Mouse (Mus musculus) mature B cell (primary cell): ENCODE data around the gene Dut.

ENCODE experiments used
- in situ Hi-C: fragments of 300-500 bp; cut with MboI; formaldehyde crosslinking; loops from 2 replicates; pipeline ENCODE4 v1.14.3; 2019

Gene Dut

DNA sequence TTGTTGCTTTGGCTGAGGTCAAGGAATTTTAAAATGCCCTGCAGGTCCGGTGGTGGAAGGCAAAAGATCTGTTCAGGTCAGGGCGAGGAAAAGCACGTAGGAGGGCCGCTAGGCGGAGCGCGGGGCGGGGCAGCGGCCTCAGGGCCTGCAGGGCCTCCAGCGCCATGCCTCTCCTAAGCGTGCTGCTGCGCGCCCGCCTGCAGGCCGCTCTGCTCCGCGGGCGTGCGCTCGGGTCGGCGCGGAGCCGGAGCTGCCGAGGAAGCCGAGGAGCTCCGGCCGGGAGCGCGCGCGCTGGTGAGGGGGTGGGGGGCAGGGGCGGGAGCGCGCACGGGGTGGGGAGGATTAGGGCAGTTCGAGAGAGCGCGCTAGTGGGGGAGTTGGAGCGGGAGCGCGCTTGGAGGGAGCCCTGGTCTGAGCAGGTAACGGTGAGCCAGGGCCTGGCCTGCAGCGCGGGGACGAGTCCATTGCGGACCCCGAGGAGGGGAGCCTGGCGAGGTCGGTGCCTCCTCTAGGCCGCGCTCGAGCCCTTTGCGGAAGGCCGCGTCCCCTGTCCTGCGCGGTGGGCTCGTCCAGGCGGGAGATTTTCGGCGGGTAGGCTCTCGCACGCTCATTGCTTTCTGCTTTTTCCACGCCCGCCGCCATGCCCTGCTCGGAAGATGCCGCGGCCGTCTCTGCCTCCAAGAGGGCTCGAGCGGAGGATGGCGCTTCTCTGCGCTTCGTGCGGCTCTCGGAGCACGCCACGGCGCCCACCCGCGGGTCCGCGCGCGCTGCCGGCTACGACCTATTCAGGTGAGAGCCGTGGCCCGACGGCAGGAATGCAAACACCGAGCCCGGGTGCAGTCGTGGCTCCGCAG, at the start of gene Dut:
Gene Dut (plus strand): TSS at position 83 of the 854 bp plus-strand sequence.
- in situ Hi-C loops: no loop called here

DNA sequence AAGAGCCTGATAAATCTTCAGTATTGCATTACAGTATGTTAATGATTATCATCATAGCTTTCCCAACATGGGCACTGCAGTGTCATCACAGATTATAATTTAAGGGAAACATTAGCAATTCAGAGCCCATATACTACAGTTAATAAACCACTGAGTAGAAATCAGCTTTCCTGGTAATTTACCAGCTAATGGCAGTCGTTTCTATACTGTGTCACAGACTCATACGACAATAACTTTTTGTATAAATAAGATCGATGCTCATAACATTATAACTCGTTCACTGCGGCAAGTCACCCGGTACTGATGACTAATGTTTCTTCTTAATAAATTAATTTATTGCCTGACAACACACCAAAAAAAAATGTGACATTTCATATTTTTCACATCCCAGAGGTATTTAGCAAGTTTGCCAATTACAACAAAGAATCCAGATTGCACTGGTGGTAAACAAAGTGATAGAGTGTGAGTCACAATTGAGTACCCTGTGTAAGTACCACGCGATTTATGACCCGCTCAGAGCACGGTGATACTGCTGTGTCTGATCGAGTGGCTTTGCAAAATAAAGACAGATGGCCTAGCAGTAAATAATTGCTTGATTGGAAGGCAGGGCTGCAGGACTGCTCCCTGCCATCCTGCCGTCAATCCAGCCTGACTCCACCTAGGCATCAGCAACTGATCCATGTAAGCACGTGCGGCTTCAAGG, 37.9 kb upstream of the Dut start:
- in situ Hi-C loops: no loop called here

DNA sequence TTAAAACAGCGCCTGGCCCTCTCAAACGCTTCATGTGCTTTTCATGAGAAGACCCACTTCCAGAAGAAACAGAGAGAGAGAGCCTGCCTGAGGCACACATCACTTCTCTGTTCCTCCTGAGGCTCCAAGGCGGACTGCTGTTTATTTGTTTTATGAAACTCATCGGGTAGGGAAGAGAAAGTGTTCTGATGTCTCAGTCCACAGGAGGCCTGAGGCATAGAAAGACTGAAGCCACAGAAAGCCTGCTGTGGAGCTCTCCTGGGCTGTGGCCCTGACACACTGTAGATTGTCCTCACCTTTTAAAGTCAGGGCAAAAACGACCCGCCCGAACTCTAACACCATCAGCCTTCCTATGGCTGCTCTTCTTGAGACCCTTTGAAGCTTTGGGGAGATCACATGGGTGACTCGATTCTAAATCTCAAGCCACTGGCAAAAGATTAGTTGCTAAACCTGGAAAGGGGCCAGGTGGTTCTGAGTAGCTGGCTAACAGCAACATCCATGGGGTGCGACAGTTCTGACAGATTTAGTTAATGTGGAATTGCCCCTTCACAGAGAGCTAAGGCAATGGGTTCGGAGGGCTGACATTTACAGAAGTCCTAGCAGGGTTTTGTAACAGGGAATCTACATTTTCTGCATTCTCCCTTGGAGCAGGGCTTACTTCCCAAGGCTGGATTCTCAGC, 35.0 kb upstream of the Dut start:
- in situ Hi-C loops: no loop called here

DNA sequence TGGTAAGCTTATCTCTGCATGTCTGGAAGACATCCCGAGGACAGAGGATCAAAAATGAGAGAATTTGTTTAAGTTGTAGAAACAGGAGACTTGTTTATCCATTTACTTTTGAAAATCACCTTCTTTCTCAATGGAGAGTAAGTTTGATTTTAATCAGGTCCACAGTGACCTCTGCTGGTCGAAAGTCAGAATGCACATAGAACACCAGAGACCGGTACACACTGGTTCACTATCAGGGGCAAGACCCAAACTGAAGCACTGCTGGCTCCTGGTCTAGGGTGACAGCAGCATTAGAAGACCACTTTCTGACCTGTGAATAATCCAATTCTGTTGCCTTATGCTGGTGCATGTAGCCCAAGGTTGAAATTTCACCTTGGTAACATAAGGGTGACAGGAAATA, 32.4 kb upstream of the Dut start:
- in situ Hi-C loops: no loop called here

DNA sequence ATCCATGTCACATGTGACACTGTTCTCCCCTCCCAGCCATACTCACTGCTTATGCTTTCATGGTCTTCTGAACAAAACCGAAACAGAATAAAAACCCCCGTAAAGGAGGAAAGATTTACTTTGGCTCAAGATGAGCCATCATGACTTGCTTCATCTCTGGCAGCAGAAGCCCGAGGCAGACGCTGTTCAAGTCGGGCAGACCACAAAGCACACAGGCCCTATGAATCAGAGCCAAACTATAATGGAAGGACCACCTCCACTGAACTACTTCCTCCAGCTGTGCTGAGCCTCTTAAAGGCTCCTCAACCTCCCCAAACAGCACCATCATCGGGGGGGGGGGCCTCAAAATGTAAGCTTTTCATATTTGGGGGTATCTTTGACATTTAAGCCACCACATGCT, 29.7 kb upstream of the Dut start:
- in situ Hi-C loops: no loop called here

DNA sequence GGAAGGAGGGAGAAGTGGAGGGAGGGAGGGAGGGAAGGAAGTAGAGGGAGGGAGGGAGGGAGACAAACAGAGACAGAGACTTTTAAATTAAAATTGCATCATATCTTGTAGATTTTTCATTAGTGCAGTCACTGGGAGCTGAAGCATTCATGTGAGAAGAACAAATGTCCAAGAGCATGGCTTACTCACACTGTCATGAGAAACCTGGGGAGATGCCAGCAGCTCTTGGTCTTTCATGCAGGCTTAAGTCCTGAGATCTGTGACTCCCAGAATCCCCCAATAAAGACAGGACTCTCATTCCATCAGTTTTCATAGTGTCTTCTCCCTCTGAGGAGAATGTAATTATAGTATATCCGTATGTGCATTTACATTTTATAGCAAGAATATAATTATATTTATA, 28.4 kb upstream of the Dut start:
- in situ Hi-C loops: no loop called here

DNA sequence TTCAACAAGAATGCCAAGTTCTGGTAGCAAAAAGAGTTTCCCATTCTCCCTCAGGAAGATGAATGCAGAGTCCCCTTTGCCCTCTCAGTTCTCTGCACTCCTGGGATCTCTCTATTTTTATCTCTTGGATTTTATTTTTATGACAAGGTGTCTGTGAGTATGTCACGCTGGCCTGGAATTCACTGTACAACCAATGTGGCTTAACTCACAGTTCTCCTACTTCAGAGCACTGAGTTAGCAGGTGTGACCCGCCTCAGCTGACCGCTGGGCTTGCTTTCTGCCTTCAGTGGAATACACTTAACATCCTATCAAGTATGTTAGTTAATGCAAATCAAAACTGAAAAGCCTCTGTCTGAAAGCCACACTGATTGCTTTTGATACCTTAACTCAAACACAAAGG, 27.7 kb upstream of the Dut start:
- in situ Hi-C loops: no loop called here

DNA sequence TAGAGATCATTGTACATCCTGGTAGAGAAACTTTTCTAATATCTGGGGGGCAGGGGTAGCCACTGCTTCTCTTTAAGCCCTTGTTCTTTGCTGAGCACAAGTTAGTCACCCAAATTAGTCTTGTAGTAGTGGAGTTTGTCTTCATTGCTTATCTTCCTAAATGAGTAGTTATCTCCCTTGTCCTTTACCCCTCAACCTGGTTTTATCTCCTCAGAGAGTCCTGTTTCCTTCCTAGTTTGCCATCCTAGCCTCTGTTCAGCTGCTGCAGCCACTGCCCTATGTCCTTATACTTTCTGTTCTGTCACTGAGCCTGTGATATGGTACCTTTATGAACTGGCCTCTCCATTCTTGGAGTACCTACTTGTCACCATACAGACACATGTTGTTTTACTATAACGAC, 25.3 kb upstream of the Dut start:
- in situ Hi-C loops: no loop called here

DNA sequence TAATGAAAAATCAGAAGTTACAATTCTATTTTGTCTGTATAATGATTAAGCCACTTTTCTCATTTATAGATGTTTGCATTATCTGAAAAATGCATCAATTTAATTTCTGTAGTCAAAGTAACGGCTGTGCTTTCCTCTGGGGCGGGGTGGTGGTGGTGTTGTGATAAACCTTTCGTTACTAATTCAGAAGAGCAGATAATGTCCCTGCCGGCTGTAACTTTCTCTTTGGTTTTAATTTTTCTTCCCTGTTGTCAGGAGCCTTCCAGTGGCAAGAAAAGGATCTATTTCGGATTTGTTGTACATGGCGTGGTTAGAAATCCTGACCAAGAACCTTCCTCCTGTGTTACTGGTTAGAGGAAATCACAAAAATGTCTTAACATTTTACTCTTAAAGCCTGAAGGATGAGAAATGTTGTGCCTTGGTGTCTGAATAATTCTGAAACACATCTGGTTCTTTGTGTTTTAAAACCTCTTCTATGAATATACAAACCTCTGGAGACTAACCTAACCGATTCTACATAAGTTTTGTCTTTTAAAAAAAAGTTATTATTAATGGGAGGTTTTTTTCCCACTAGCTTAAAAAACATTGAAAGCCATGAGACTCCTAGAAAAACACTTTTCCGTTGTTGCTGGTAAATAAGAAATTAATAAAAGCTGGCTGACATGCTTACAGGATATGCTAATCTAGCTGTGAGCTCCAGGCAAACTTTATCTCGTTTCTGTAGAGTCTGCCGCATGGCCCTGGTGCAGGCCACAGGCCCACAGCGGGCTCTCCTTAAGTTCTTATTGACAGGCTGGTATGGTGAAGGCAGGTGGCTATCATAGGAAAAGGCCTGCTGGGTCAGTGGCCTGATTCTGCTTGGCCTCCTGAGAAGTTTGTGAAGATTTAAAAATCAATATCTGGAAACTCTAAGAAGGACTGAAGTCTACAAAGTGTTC, 18.2 kb upstream of the Dut start:
- in situ Hi-C loops: no loop called here

DNA sequence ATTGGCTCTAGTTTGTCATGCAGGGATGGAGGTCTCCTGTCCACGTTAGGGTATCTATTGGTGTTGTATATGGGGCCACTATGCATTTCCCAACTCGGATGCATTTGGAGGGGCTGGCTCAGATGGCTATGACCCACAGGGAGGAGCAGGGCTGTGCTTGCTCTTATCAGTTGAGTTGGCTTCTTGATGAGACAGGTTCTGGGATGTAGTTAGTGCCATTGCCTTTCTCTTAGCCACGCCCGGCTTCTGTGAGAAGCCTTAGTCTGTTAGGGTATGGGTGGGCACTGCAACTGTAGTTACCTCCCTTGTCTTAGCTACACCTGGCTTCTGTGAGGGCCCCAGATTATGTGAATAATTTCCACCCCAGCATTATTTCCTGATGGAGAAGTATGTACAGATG, 14.8 kb upstream of the Dut start:
- in situ Hi-C loops: no loop called here

DNA sequence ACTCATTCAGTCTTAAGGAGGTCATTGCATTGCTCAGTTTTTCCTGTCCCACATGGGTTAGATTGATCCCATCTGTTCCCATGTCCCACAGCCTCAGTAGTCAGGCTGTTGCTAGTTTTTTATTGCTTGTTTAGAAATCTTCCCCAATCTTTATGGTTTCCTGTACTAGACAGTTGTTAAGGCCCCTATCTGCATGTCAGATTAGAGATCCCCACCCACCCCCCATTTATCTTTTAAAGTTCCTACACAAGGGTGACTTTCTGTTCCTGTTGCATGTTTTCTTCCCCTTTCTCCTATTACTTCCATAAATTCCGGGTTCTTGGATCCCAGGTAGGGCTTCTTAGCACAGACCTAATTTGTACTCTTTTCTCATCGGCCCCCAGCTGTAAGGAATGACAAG, 13.5 kb upstream of the Dut start:
- in situ Hi-C loops: no loop called here

DNA sequence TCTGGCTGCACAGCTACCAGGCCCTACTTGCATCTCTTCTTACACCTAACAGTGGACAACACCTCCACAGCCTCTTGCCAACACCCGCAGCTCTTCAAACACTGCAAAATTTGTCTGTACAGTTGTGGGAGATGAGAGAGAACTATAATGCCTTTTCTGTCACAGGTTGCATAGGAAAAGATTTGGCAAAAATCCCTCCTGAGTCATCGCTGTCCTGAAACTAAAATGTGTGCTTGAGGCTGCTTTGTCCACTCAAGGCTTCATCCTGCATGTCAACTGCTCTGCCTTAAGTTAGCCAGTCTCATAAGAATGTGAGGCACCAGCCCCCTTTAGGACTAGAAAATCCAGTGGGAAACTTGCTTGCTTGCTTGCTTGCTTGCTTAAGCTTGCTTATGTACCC, 12.9 kb upstream of the Dut start:
- in situ Hi-C loops: no loop called here

DNA sequence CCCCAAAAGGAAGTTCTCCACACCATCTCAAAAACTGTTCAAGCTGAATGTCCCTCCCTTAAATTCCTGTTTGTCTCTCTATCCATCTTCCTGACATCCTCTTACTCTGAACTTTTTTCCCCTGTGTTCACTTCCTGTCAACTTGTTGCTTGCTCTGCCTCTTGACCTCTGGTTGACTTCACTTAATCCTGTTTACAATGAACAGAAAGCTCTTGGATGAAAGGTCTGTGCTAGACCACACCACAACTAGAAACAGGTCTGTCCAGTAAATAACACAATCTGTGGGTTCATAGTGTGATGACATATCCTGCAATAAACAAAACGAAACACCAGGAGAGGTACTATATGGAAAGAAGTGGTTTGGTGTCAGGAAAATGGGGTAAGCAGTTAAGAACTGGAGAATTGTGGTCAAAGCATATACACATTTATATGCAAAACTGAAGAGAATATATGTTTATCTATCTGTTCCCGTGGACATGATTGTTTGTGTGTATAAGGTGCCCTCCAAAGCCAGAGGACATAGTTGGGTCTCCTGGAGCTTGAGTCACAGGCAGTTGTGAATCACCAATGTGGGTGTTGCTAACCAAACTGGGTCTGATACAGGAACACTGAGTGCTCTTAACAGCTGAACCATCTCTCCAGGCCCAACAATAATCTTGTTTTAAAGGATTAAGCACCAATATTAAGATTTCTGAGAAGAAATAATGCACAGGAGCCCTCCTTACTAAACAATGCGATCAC, 1.3 kb upstream of the Dut start:
- in situ Hi-C loops: no loop called here

DNA sequence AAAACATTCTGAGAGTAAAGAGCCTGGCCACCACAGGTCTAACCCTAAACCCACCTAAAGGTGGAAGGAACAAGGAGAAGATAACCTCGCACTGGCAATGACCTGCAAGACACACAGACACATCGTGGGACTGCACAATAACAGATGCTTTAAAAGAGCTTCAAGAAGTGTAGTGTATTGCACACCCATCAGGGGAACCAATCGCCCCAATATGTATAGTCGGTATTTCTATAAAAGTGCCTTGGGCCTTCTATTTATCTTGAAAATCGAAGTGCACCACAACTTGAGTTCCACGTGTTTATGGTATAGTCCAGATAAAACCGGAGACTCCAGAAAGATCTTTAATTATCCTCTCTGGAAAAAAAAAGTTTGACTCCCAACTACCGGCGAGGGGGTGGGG, 321 bp upstream of the Dut start:
- in situ Hi-C loops: no loop called here

DNA sequence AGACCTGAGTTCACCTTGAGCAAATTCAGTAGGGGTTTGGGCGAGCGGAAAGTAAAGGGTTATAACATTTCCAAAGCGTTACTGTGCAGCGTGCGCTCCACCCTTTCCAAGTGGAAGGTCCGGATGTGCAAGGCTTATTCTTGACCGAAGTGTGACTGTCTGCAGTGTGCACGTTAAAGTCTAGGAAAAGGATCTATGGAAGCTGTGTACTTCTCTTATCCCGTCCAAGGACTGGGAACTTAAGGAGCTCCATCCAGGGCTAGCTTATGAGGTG, 909 bp downstream of the Dut start:
- in situ Hi-C loops: no loop called here

DNA sequence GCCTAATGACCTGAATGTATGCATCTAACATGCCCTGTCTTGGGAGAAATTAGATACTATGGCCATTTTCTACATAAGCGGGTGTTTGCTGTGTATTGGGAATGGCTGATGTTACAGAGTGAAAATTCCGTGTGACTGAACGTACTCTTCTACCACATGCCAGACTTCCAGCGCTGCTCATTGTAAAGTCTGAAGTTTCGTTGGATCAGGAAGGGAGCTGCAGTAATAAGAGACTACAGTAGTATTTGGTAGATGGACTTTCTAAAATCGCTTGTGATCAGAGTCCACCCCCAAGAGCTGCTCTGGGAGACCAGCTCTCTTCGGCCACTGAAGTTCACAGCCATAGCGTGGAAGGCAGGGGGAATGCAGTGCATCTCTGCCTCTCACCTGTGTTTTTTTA, 1.3 kb downstream of the Dut start:
- in situ Hi-C loops: no loop called here

DNA sequence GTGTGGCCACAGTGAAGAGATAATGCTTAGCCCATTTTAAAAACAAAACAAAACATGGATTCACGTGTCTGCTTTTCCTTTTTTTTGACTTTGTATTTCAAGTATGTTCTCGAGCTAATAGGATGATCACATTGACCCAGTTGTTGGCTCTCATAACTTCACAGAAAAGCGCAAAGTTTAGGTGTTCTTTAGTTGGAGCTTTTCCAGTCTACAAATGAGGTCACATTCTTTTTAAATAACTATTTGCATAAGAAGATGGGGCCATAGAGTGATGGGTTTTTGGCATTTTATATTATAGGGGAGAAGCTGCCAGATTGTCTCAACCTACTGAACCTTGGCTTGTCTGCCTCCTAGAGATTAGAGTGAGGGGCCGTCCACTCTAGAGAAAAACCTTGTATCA, 2.3 kb downstream of the Dut start:
- in situ Hi-C loops: no loop called here

DNA sequence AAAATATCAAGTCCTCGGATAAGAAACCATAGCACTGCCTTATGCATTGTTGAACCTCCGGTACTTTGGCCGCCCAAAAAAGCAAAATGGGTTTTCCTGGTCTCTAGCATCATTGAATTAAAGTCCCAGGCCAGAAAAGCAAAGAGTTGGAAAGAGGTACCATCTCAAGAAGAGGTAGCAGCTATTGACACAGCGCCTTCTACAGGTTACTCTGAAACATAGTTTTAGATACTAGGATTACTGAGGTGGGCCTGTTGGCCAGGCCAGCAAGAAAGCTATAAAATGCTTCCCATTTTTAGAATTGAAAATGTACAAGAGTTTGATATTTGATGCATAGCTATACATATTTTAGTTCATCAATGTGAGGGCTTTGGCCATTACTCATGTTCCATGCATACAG, 2.9 kb downstream of the Dut start:
- in situ Hi-C loops: loop anchor here (25.0 kb wide), 1 partner anchor 362 kb away; no protein-coding TSS in a partner anchor

DNA sequence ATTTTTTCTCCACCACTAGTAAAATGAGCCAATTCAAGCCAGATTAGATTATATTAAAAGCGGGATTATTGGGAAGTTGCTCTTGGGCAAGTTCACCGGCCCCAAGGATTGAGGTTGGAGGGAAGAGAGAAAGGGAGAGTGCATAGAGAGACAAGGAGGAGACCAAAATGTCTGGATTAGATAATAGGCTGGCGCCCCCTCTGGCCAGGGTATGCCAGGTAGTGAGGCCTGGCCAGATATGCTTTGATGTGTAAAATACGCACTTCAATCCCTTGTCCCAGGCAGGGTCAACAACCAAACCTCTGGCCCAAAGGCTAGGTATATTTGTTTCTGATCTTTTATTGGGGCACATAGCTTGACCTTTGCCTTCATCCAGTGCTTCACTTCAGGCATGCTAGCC, 4.8 kb downstream of the Dut start:
- in situ Hi-C loops: loop anchor here (25.0 kb wide), 1 partner anchor 361 kb away; no protein-coding TSS in a partner anchor

DNA sequence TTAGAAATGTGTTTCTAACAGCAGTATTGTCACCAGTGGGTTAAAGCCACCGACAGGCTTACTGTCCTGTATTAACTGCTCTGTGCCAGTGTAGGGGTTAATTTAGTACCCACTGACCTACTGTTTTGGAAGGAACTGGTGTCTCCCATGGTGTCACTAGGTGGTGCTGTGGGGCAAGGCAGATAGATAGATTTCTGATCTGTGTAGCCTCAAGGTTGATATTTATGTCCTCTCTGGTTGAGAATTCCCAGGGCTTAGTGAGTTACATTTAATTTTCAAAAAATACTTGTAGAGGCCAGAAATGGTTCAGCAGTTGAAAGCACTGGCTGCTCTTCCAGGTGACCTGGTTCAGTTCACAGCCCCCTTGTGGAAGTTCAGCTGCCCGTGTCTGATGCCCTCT, 5.3 kb downstream of the Dut start:
- in situ Hi-C loops: loop anchor here (25.0 kb wide), 1 partner anchor 360 kb away; no protein-coding TSS in a partner anchor

DNA sequence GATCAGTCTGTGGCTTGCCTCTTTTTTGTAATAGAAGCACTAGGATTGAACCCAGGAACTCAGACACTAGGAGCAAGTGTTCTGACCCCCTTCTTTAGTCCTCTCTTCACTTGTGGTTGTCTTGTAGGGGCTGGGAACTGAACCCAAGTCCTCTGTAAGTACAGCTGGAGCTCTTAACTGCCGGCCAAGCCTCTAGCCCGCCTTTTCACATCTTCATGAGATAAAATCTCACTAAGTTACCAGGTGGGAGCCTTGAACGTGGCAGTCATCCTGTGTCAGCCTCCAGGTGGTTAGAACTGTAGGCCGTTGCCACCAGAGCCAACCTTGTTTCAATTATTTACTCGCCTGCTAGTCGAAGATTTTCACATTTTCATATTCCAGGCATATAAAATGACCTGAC, 6.7 kb downstream of the Dut start:
- in situ Hi-C loops: loop anchor here (25.0 kb wide), 1 partner anchor 359 kb away; no protein-coding TSS in a partner anchor
